Comparison of ENCODE assay signal across 13 mouse cellular contexts in genomic region chr8:115525149-115525548, GRCm38 (mm10).
"Had no signal": no experiment of that assay in that cellular context is flagged by ENCODE, and none has a peak within 500 bp of the region (broad histone marks: within the 10 kb centered on the region; RNA-seq: fewer than 3 reads in every experiment).

No protein-coding gene starts in this region.

- H3K9ac ChIP-seq: lung, embryonic 14.5 days; midbrain, embryonic 12.5 days; neural tube, embryonic 12.5 days had no signal

- H3K36me3 ChIP-seq: midbrain, embryonic 10.5 days; midbrain, embryonic 12.5 days; neural tube, embryonic 12.5 days had no signal

- H3K9me3 ChIP-seq: midbrain, embryonic 10.5 days; midbrain, embryonic 12.5 days had no signal

- H3K27me3 ChIP-seq: midbrain, embryonic 12.5 days; neural tube, embryonic 12.5 days had no signal

- H3K27ac ChIP-seq: midbrain, embryonic 10.5 days; midbrain, embryonic 12.5 days; neural tube, embryonic 12.5 days had no signal

- H3K4me3 ChIP-seq: midbrain, embryonic 10.5 days; midbrain, embryonic 12.5 days; neural tube, embryonic 12.5 days had no signal

- ATAC-seq: midbrain, embryonic 16.5 days had no signal

- DNase-seq: lung, adult 18-20 months; lung, postnatal 4 days; midbrain, embryonic 14.5 days; right cerebral cortex, postnatal 14 days; spleen, adult 18-20 months; thymus, adult 18-20 months; thymus, postnatal 14 days; thymus, postnatal 4 days had no signal

- H3K4me1 ChIP-seq: midbrain, embryonic 12.5 days; neural tube, embryonic 12.5 days had no signal

- H3K4me2 ChIP-seq: lung, embryonic 14.5 days; midbrain, embryonic 12.5 days; neural tube, embryonic 12.5 days had no signal
